Mouse (Mus musculus) cerebellum, adult 2 months (tissue): Measurements from ENCODE around the gene Hopx. TPM values are rescaled to one million over a fixed set of nuclear protein-coding genes. Genes with fewer than 3 reads are reported as not detected.

Experiments
- DNase-seq, 2 experiments: peaks; one replicate each; pipeline ENCODE4 v3.0.0; 2021
- H3K27ac ChIP-seq: fragments of 200-500 bp; 2 replicates; pipeline ENCODE4 v1.5.1; 2012; ENCODE audit warnings: low read length, control low read depth, inconsistent platforms; ENCODE audit not compliant: insufficient read depth
- H3K27me3 ChIP-seq: fragments of 200-500 bp; 2 replicates; pipeline ENCODE4 v1.6.1; 2012; ENCODE audit warnings: inconsistent platforms, mild to moderate bottlenecking, low read length, moderate library complexity; ENCODE audit not compliant: control insufficient read depth, insufficient read depth
- H3K4me1 ChIP-seq: fragments of 200-500 bp; 2 replicates; pipeline ENCODE4 v1.6.1; 2011; ENCODE audit warnings: low read length; ENCODE audit not compliant: control insufficient read depth, insufficient read depth
- H3K4me3 ChIP-seq: fragments of 200-500 bp; replicated peaks from 2 replicates; pipeline ENCODE3; 2011; ENCODE audit warnings: mild to moderate bottlenecking, low read depth, low read length, control low read depth; ENCODE audit not compliant: insufficient read depth
- CTCF ChIP-seq: fragments of 200-500 bp; IDR thresholded peaks from 2 replicates; pipeline ENCODE4 v1.5.1; 2011; ENCODE audit warnings: low read depth, mild to moderate bottlenecking, control low read depth, low read length, moderate library complexity, borderline replicate concordance; ENCODE audit not compliant: insufficient read depth
- POLR2A ChIP-seq: fragments of 200-500 bp; IDR thresholded peaks from 2 replicates; pipeline ENCODE4 v1.6.1; 2011; ENCODE audit warnings: low read length, control low read depth, borderline replicate concordance; ENCODE audit not compliant: insufficient read depth
- WGBS: fragments of 180-500 bp; shearing (Covaris S2); methylation state at CpG from one replicate; pipeline ENCODE4 v1.1.7; 2018; 5-methylcytosine and 5-hydroxymethylcytosine counted together
- polyA plus RNA-seq: library from polyadenylated mRNA; depleted of rRNA; stranded (reverse); fragments of >200 nt; gene quantifications from 2 replicates; pipeline ENCODE4 v1.2.3, GENCODE M21; 2012

Gene Hopx
- polyA plus RNA-seq, 1 experiment, result 238 TPM

DNA sequence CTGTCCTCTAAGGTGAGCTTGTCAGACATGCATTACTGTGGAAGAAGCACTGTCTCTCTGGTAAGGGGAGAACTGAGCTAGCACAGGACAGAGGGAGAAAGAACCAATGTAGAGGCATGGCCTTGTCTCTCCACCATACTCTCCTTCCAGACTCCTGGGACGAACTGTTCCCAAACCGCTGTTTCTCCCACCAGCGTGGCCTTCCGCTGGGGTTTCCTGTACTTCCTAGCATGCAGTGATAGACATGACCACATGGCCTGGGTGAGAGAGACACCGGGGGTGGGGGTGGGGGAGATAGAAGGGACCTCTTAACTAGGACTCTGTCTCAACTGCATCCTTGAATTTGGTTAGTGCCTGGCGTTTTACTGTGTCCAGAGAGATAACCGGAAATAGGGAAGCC, 5.8 kb upstream of the Hopx start:
- WGBS, result 94% methylated on average over 7 of the region's 7 CpGs
- no peak for DNase-seq
- H3K27me3 ChIP-seq, result no peaks in the 10 kb centered on the region

GRCm38 (mm10) chr5:77119475-77120422, 4.8 kb upstream of the Hopx start:
- TF ChIP-seq CTCF (no peak), POLR2A (no peak)
- Histone ChIP-seq H3K4me1 (0 out of 2 replicates have a peak, but pooled peaks cover 2% of the 10 kb centered on the region), H3K4me3 (no peak overlapping the region), H3K27ac (no peak overlapping the region), H3K27me3 (no peaks in the 10 kb centered on the region)
- no peak for DNase-seq
- 56% methylated on average over 19 of the region's 19 CpGs for WGBS

More for the DNA sequence above, 5.8 kb upstream of the Hopx start:
- Histone ChIP-seq H3K27ac (no peak overlapping the region), H3K4me3 (no peak overlapping the region), H3K4me1 (no peaks in the 10 kb centered on the region)
- TF ChIP-seq POLR2A, result no peak
- TF ChIP-seq CTCF, result no peak

GRCm38 (mm10) chr5:77115732-77116131, 811 bp upstream of the Hopx start:
- H3K27me3 ChIP-seq, result no peaks in the 10 kb centered on the region
- H3K27ac ChIP-seq, result no peak overlapping the region
- no peak for DNase-seq
- peaks cover 10% of the 10 kb centered on the region for H3K4me1 ChIP-seq
- TF ChIP-seq POLR2A (no peak), CTCF (no peak)
- 78% methylated on average over 9 of the region's 9 CpGs for WGBS
- H3K4me3 ChIP-seq, result no peak overlapping the region

DNA sequence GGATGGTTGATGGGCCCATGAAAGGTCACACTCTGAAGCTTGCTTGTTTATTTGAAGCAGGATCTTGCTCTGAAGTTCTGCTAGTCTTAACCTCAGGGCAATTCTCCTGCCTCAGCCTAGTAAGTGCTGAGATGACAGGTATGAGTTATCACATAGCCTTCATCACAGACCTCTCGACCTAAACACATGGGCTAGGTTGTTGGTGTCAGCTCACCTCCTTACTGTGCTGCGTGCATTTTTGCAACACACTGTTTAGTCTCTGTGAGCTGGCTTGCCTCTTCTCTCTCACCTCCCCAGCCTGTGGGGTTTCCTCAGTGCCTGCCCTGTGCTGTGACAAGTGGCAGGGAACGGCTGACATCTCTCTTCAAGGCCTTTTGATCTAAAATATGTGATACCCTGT, 1.1 kb downstream of the Hopx start:
- H3K27me3 ChIP-seq, result no peaks in the 10 kb centered on the region
- 94% methylated on average over 3 of the region's 3 CpGs for WGBS
- H3K27ac ChIP-seq, result no peak overlapping the region
- no peak overlapping the region for H3K4me3 ChIP-seq
- DNase-seq, result no peak
- H3K4me1 ChIP-seq, result peaks cover 10% of the 10 kb centered on the region
- TF ChIP-seq CTCF, result no peak
- no peak for TF ChIP-seq POLR2A

DNA sequence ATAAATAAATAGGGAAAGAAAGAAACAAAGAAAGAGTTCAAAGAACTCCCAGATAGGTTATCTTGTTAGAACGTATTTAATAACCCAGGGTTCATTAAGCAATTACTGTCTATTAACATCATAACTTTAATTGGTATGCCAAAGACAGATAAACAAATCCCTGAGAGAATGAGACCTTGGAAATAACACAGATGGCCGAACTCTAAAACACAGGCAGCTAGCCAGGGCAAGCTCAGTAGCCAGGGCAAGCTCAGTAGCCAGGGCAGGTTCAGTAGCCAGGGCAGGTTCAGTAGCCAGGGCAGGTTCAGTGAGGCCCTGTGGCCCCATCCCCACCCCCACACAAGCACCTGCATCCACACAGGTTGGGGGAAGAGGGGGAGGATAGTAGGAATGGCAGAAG, 2.9 kb downstream of the Hopx start:
- DNase-seq, result peak in 1 of 2 experiments; percentile 51
- H3K4me3 ChIP-seq, result no peak overlapping the region
- no peaks in the 10 kb centered on the region for H3K27me3 ChIP-seq
- 12% methylated on average over 2 of the region's 2 CpGs for WGBS
- no peak overlapping the region for H3K27ac ChIP-seq
- H3K4me1 ChIP-seq, result peaks cover 10% of the 10 kb centered on the region
- TF ChIP-seq CTCF (no peak), POLR2A (no peak)

- DNase-seq, result no peak
- H3K27ac ChIP-seq, result no peak overlapping the region
- peaks cover 8% of the 10 kb centered on the region for H3K4me1 ChIP-seq
- no peak for TF ChIP-seq CTCF
- TF ChIP-seq POLR2A, result no peak
- no peak overlapping the region for H3K4me3 ChIP-seq
- no peaks in the 10 kb centered on the region for H3K27me3 ChIP-seq
- 96% methylated on average over 2 of the region's 2 CpGs for WGBS
These were observed 5.1 kb downstream of the Hopx start for GRCm38 (mm10) chr5:77109814-77110213.

DNA sequence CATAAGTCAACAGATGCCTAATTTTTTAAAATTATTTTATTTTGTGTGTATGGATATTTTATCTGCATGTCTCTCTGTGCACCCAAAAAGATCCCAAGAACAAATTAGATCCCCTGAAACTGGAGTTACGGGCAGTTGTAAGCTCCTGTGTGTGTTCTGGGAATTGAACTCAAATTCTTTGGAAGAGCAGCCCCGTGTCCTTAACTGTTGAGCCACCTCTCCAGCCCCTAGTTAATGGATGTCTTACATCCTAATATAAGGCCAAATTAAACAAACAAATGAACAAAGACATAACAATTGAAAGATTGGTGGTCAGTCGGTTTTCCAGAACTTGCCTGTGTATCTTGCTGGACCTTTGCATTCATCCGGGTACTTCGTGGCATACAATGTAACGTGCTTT, 6.1 kb downstream of the Hopx start:
- no peaks in the 10 kb centered on the region for H3K27me3 ChIP-seq
- H3K27ac ChIP-seq, result no peak overlapping the region
- WGBS, result 95% methylated on average over 6 of the region's 6 CpGs
- H3K4me3 ChIP-seq, result no peak overlapping the region
- TF ChIP-seq CTCF (no peak), POLR2A (no peak)
- no peak for DNase-seq
- H3K4me1 ChIP-seq, result peaks cover 5% of the 10 kb centered on the region
